Mouse (Mus musculus): ENCODE data around the gene Atg2b. TPM values are rescaled to one million over a fixed set of nuclear protein-coding genes. Genes with fewer than 3 reads are reported as not detected.

Gene Atg2b
- total and polyA plus RNA-seq, 2 experiments from 2014 or later: 9.1 to 43.5 TPM

DNA sequence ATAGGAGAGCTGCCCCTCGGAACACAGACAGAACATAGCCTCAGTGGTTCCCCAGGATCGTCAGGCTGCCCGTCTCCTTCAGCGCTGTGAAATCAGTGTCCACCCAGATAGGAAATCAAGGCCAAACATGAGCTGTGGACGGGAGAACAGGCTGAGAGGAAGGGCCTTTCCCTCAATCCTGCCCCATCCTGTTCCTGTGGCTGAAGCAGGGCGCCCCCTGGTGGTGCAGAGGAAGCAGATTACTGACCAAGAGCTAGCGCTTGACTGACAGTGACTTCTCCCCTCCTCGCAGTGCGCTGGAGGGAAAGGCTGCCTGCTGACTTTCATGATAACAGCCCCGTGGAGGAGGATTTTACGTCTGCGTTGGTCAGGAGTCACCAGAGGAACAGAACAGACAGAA is 100.2 kb downstream of the Atg2b start:
- no peak overlapping the region for H3K4me2 ChIP-seq (ENCODE audit: low read depth, low read length, poor library complexity, severe bottlenecking)
- no peaks in the 10 kb centered on the region for H3K36me3 ChIP-seq (ENCODE audit: insufficient read depth, low read length)
- WGBS: 22% methylated on average over 11 of the region's 12 CpGs
- peak; percentile 76 for DNase-seq (ENCODE audit: low spot score)
- TF ChIP-seq CTCF (IDR thresholded peaks at IDR 0.05): peak; percentile 93
- no peaks in the 10 kb centered on the region for H3K27me3 ChIP-seq (ENCODE audit: insufficient read depth, low read length)
- H3K4me3 ChIP-seq (ENCODE audit: low read depth, low read length): no peak overlapping the region
- no peak overlapping the region for H3K9ac ChIP-seq (replicated peaks; ENCODE audit: low read length, poor library complexity, severe bottlenecking)
- no peak overlapping the region for H3K27ac ChIP-seq (ENCODE audit: low read depth, low read length)
- peak; percentile 58; the same call in 1 of the 2 replicates for ATAC-seq (ENCODE audit: low FRiP score)
- no peaks in the 10 kb centered on the region for H3K9me3 ChIP-seq (ENCODE audit: low read length)
- H3K4me1 ChIP-seq (ENCODE audit: insufficient read depth, low read length): peaks cover 3% of the 10 kb centered on the region; the same call in 1 of the 2 replicates

DNA sequence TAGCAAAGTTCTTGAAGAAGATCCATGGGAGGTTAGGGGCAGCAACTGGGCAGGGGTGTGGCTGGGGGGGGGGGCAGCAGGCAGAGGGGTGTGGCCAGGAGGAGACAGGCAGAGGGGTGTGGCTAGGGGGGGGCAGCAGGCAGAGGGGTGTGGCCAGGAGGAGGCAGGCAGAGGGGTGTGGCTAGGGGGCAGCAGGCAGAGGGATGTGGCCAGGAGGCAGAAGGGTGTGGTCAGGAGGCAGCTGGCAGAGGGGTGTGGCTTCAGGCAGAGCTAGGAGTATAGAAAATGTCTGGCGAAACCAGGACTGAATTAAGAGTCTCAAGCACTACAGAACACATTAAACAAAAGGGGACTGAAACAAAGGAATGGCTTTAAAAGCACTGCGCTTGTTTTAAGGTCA is 101.5 kb downstream of the Atg2b start:
- no peak for TF ChIP-seq CTCF (IDR thresholded peaks at IDR 0.05)
- no peak overlapping the region for H3K27ac ChIP-seq (ENCODE audit: low read depth, low read length)
- H3K4me1 ChIP-seq (ENCODE audit: insufficient read depth, low read length): peaks cover 3% of the 10 kb centered on the region; the same call in 1 of the 2 replicates
- H3K9me3 ChIP-seq (ENCODE audit: low read length): no peaks in the 10 kb centered on the region
- no peaks in the 10 kb centered on the region for H3K36me3 ChIP-seq (ENCODE audit: insufficient read depth, low read length)
- no peak overlapping the region for H3K4me2 ChIP-seq (ENCODE audit: low read depth, low read length, poor library complexity, severe bottlenecking)
- DNase-seq (ENCODE audit: low spot score): no peak
- H3K9ac ChIP-seq (replicated peaks; ENCODE audit: low read length, poor library complexity, severe bottlenecking): no peak overlapping the region
- WGBS: 28% methylated on average over 2 of the region's 2 CpGs
- no peak overlapping the region for H3K4me3 ChIP-seq (ENCODE audit: low read depth, low read length)
- no peaks in the 10 kb centered on the region for H3K27me3 ChIP-seq (ENCODE audit: insufficient read depth, low read length)
- ATAC-seq (ENCODE audit: low FRiP score): no peak

DNA sequence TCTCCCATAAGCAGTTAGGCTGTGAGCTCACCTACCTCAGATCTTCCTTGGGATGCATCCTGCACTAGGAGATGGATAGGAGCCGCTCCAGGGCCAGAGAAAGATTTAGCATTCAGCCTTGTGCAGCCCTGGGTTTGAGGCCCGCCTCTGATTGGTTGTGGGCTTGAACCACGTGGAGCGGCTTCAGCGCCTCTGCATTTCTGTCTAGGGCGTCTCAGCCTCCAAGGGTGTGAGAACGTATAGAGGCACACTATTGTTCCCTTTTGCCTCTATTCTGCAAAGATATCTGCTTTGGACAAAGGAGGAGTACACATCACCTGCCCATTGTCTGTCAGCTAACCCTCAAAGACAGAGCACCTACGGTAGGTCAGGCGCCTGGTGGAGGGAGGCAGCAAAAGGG is 102.5 kb downstream of the Atg2b start:
- Histone ChIP-seq H3K27ac (ENCODE audit: low read depth, low read length) (no peak overlapping the region), H3K36me3 (ENCODE audit: insufficient read depth, low read length) (no peaks in the 10 kb centered on the region), H3K4me2 (ENCODE audit: low read depth, low read length, poor library complexity, severe bottlenecking) (no peak overlapping the region), H3K27me3 (ENCODE audit: insufficient read depth, low read length) (no peaks in the 10 kb centered on the region), H3K4me1 (ENCODE audit: insufficient read depth, low read length) (peaks cover 3% of the 10 kb centered on the region; the same call in 1 of the 2 replicates), H3K9me3 (ENCODE audit: low read length) (no peaks in the 10 kb centered on the region), H3K9ac (replicated peaks; ENCODE audit: low read length, poor library complexity, severe bottlenecking) (no peak overlapping the region), H3K4me3 (ENCODE audit: low read depth, low read length) (no peak overlapping the region)
- DNase-seq (ENCODE audit: low spot score) (no peak), ATAC-seq (ENCODE audit: low FRiP score) (no peak)
- no peak for TF ChIP-seq CTCF (IDR thresholded peaks at IDR 0.05)
- WGBS: 62% methylated on average over 9 of the region's 9 CpGs

DNA sequence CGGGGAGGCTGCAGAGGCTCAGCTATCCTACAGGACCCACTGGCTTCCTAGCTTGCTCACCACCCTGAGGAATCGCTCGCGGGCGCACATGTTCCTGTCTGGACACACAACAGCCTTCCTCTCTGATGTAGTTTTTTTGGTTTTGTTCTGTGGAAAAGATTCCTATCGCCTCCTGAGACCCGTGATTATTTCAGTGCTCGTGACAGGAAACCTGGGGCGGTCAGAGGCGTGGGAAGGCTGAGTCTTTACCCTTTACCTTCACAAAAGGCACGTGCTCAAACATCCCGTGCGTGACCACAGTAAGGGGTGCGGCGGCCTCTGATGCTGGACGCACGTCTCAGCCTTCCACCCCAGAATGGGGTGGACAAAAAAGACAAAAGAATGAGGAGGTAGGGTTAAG is 104.5 kb downstream of the Atg2b start:
- no peak for TF ChIP-seq CTCF (IDR thresholded peaks at IDR 0.05)
- Histone ChIP-seq H3K9me3 (ENCODE audit: low read length) (no peaks in the 10 kb centered on the region), H3K36me3 (ENCODE audit: insufficient read depth, low read length) (no peaks in the 10 kb centered on the region), H3K27ac (ENCODE audit: low read depth, low read length) (no peak overlapping the region), H3K4me2 (ENCODE audit: low read depth, low read length, poor library complexity, severe bottlenecking) (no peak overlapping the region), H3K4me3 (ENCODE audit: low read depth, low read length) (no peak overlapping the region), H3K4me1 (ENCODE audit: insufficient read depth, low read length) (peaks cover 3% of the 10 kb centered on the region; the same call in 1 of the 2 replicates), H3K9ac (replicated peaks; ENCODE audit: low read length, poor library complexity, severe bottlenecking) (no peak overlapping the region), H3K27me3 (ENCODE audit: insufficient read depth, low read length) (no peaks in the 10 kb centered on the region)
- ATAC-seq (ENCODE audit: low FRiP score): no peak
- DNase-seq (ENCODE audit: low spot score): no peak
- WGBS: 78% methylated on average over 17 of the region's 17 CpGs

DNA sequence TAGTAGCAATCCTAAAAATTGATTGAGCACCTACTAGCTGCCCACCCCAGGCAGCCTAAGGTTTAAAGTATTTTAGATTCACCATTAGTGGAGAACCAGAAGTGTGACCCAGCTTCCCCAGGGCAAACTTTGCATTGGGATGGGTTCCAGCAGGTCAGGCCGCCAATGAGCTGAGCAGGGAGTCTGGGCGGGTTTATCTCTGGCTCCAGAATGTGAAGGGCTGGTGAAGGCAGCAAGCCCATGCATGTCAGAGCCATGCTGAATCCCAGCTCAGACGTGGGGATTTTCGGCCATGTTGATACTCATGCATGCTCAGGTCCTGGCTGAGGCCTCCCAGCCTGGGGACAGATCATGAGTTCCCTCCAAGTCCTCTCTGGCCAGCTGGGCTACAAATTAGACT is 110.7 kb downstream of the Atg2b start:
- Histone ChIP-seq H3K9ac (replicated peaks; ENCODE audit: low read length, poor library complexity, severe bottlenecking) (no peak overlapping the region), H3K27ac (ENCODE audit: low read depth, low read length) (no peak overlapping the region), H3K4me1 (ENCODE audit: insufficient read depth, low read length) (no peaks in the 10 kb centered on the region), H3K4me3 (ENCODE audit: low read depth, low read length) (no peak overlapping the region), H3K36me3 (ENCODE audit: insufficient read depth, low read length) (no peaks in the 10 kb centered on the region), H3K9me3 (ENCODE audit: low read length) (no peaks in the 10 kb centered on the region), H3K4me2 (ENCODE audit: low read depth, low read length, poor library complexity, severe bottlenecking) (no peak overlapping the region), H3K27me3 (ENCODE audit: insufficient read depth, low read length) (no peaks in the 10 kb centered on the region)
- TF ChIP-seq CTCF (IDR thresholded peaks at IDR 0.05): no peak
- 85% methylated on average over 4 of the region's 4 CpGs for WGBS
- DNase-seq (ENCODE audit: low spot score) (no peak), ATAC-seq (ENCODE audit: low FRiP score) (no peak)

DNA sequence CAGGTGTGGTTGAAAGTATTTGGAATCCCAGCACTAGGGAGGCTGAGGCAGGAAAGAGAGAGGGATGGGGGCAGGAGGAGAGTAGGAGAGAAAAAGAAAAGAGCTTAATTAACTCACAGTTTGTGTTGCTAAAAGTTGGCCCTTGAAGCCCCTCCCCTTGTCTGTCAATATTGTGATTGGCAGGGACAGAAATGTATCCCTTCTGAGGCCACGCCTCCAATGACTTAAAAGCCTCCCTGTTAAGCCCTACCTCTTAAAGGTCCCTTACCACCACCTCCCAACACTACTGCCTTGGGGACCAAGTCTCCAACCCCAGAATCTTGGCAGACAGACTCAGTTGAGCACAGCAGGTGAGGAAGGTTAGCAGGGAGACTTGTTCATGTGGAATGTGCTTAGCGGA is 112.4 kb downstream of the Atg2b start:
- Histone ChIP-seq H3K4me2 (ENCODE audit: low read depth, low read length, poor library complexity, severe bottlenecking) (no peak overlapping the region), H3K9ac (replicated peaks; ENCODE audit: low read length, poor library complexity, severe bottlenecking) (no peak overlapping the region), H3K9me3 (ENCODE audit: low read length) (no peaks in the 10 kb centered on the region), H3K27me3 (ENCODE audit: insufficient read depth, low read length) (no peaks in the 10 kb centered on the region), H3K4me3 (ENCODE audit: low read depth, low read length) (no peak overlapping the region), H3K36me3 (ENCODE audit: insufficient read depth, low read length) (no peaks in the 10 kb centered on the region), H3K27ac (ENCODE audit: low read depth, low read length) (no peak overlapping the region), H3K4me1 (ENCODE audit: insufficient read depth, low read length) (no peaks in the 10 kb centered on the region)
- no peak for TF ChIP-seq CTCF (IDR thresholded peaks at IDR 0.05)
- DNase-seq (ENCODE audit: low spot score) (no peak), ATAC-seq (ENCODE audit: low FRiP score) (no peak)
- WGBS: 83% methylated on average over 2 of the region's 2 CpGs
